Mouse (Mus musculus) brain, embryonic 18.5 days (tissue): ENCODE measurements around the gene Paqr9.

Experiments
- DNase-seq: peaks from one replicate; pipeline ENCODE4 v3.0.0-alpha.2; 2012; ENCODE audit warnings: low read depth, low spot score

Gene Paqr9

DNA sequence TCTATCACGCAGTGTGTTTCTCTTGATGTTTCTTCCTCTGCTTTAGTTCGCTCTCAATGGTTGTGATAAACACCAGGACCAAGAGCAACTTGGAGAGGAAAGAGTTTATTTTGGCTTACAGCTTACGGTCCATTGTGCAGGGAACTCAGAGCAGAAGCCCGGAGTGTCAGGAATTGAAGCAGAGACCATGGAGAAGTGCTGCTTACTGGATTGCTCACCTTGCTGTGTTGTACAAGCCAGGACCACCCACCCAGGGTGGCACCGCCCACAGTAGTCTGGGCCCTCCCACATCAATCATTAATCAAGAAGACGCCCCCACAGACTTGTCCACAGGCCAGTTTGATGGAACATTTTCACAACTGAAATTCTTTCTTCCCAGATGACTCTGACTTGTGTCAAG lies 18.0 kb downstream of the Paqr9 start:
- DNase-seq = no peak

- no peak for DNase-seq
Measured at GRCm38 (mm10) chr9:95578366-95578895, 19.0 kb downstream of the Paqr9 start.

- DNase-seq = no peak
Measured at GRCm38 (mm10) chr9:95581021-95581757, 21.7 kb downstream of the Paqr9 start.

GRCm38 (mm10) chr9:95581758-95582515 lies 22.5 kb downstream of the Paqr9 start:
- no peak for DNase-seq

DNA sequence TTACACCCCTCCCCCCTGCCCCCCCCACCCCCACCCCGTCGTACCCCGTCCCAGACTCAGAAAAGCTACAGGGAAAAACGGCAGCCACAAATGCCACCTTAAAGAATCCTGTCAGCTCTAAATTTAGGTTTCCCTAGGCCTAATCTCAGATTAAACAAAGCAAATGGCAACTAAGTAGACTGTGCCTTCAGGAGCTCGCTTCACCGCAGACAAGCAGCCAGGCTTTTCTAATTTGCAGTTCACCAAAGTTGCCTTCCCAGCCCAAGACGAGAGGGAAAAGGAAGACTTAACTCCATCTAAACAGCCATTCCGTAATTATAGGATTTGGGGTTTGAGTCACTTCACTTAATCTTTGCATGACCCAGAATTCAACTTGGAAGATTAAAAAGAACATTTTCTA lies 23.1 kb downstream of the Paqr9 start:
- no peak for DNase-seq

DNA sequence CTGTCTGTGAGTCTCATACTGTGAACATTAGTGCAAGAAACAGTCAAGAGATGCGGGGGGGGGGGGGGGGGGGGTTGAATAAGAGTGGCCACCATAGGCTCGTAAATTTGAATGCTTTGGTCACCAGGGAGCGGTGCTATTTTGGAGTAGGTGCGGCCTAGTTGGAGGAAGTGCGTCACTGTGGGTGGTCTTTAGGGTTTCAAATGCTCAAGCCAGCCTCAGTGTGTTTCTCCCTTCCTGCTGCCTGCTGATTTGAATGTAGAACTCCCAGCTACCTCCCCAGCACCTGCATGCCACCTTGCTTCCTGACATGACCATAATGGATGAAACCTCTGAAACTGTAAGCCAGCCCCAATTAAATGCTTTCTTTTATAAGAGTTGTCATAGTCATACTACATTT lies 26.6 kb downstream of the Paqr9 start:
- no peak for DNase-seq

DNA sequence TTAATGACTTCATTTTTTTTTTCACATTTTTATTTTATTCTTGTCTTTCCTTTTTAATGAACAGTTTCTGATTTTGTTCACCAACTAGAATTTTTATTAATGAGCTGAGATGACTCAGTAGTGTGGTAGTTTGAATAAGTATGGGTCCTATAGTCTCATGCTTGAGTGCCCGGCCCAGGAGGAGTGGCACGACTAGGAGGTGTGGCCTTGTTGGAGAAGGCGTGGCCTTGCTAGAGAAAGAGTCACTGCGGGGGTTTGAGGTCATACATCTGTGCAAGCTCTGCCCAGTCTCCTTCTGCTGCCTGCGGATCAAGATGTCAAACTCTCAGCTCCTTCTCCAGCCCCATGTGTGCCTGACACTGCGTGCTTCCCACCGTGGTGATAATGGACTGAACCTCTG lies 28.6 kb downstream of the Paqr9 start:
- DNase-seq = no peak

DNA sequence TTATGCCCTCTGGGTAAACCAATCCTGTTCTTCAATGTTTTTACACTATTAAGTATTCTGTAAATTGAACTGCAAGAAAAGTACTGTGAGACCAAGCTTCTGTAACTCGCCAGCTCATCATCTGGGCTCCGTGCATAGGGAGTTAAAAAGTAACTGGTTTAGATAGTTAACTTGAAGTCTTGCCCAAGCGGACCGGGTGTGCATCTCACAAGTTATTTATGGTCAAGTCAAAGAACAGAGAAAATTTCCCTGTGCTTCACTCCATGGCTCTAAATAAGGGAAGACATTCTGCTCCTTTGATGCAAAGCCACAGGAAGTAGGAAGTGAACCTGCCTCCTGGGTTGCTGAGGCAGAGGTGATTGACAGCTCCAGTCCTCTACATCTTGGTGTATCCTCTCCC lies 34.8 kb downstream of the Paqr9 start:
- no peak for DNase-seq

GRCm38 (mm10) chr9:95597466-95598178 lies 38.2 kb downstream of the Paqr9 start:
- DNase-seq = no peak

GRCm38 (mm10) chr9:95598179-95598721 lies 38.8 kb downstream of the Paqr9 start:
- no peak for DNase-seq

DNA sequence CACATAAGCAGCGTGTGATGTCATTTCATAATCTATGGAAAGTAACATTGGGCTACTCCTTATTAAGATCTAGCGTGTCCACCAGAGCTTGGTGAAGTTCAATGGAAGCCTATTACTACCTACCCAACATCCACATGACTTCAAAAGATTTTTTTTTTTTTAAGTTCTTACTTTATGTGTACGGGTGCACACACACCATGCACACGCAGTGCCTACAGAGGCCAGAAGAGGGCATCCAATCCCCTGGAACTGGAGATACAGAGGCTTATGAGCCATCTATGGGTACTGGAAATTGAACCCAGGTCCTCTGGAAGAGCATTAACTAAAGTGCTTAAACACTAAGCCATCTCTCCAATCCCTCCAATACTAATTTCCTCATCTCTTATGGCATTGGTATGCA lies 39.9 kb downstream of the Paqr9 start:
- DNase-seq = no peak

- DNase-seq = no peak
Measured at GRCm38 (mm10) chr9:95602849-95603248, 43.4 kb downstream of the Paqr9 start.

GRCm38 (mm10) chr9:95603316-95603715 lies 43.9 kb downstream of the Paqr9 start:
- DNase-seq = no peak

- DNase-seq = no peak
Measured at GRCm38 (mm10) chr9:95607196-95607595, 47.7 kb downstream of the Paqr9 start.

DNA sequence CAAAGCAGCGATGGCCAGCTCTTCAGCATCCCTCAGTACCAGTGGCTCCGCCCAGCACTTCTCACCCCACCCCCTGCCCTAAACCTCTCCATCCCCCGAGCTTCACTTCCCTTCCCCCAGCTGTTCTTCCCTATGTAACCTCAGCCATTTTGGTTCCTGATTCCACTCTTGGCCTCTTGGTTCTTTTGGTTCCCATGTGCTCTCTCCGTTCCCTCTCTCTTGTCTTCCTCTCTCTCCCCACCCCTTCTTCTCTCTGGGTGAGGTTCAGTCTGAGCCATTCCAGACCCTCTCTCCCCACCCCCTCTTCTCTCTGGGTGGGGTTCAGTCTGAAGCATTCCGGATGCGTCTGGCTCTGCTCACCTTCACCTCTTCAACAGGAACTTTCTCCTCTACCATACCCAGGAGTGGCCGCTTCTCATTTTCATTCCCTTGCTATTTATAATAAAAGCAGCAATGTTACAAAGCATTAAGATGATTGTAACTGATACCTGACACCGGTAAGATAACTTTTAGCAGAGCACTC lies 52.9 kb downstream of the Paqr9 start:
- DNase-seq = no peak

DNA sequence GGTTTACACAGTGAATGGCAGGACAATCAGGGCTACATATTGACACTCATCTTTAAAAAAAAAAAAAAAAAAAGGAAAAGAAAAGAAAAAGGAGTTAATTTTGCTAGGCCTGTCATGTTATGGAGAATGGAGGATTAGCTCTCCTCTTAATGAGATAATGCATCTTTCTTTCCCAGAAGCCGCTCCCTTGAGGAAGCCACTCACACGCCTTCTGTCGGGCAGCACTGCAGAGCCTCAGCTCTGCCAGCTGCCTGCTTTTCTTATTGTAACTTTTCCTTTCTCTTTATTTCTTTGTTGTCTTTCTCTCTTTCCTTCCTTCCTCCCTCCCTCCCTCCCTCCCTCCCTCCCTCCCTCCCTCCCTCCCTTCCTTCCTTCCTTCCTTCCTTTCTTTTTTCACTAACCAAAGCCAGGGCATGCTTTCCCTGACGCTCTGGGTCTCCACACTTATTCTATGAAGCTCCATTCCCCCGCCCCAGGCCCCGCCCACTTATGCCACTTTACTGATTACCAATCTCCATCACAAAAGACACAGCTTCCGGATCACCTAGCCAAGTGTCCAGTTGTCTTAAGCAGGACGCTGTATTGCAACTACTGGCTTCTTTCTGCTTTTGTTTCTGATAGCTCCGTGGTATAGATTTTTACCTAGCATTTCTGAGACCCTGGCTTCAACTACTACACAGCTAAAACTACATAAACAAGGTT lies 54.1 kb downstream of the Paqr9 start:
- DNase-seq = no peak

DNA sequence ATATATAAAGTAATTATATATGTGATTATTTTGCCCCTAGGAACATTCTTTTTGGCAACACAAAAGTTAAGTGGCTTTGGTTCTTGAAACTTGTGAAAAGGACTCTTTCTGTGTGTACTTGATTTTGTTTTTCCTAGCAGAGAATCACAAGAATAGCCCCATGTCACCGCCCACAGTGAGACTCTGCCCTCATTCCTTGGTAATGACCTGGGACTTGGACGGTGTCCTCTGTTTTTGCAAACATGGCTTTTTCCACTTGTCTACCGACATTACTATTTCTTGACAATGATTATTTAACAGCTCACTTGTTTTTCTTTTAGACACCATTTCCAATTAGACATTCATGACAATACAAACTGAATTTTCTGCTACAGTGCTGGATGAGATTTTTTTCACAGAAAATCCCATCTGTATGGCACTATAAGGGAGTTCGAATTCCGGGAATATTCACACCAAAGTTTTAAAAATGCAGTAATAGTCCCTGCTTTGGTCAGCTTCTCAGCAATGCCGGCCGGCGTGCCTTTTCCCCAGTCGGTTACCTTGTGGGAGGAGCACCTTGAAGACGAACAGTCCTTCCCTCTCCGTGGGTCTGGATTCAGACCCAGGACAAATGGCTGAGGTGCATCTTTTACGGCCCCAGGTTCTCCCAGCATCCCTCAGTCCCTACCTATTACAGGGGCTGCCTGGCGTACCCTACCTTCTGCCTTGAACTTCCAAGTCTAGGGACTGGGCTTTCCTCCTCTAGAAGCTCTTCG lies 55.6 kb downstream of the Paqr9 start:
- DNase-seq = no peak

- no peak for DNase-seq
Measured at GRCm38 (mm10) chr9:95615961-95616360, 56.5 kb downstream of the Paqr9 start.
